Mouse (Mus musculus): ENCODE results near the gene Gm21748.
"Not testable (repeated sequence)": the region's sequence is repeated elsewhere in the genome, so short reads cannot be mapped to it uniquely, and the experiment has no call there.

Gene Gm21748

DNA sequence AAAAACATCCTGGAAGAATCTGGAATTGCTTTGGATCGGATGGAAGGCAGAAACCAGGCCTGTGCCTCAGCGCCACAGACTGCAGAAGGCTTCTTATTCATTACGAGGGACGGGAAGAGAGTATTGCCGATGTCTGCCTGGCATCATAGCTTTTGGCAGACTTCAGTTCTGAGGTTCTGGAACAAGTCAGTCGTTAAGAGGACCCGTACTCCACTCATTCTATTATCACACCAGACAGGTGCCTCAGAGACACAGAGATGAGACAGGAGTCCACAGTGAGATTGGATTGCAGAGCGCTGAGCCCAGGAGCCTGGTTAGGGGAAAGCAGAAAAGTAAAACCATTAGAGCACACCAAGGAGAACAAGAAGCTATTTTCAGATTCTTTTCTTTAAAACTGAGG is at the start of gene Gm21748:
Gm21748 (minus strand) TSS at position 101 of the 400 bp plus-strand sequence.
- DNase-seq, result not testable (repeated sequence)

Measured in thymus, postnatal 14 days (tissue).